ENCODE assay signal across 8 mouse cellular contexts in the genomic region with DNA sequence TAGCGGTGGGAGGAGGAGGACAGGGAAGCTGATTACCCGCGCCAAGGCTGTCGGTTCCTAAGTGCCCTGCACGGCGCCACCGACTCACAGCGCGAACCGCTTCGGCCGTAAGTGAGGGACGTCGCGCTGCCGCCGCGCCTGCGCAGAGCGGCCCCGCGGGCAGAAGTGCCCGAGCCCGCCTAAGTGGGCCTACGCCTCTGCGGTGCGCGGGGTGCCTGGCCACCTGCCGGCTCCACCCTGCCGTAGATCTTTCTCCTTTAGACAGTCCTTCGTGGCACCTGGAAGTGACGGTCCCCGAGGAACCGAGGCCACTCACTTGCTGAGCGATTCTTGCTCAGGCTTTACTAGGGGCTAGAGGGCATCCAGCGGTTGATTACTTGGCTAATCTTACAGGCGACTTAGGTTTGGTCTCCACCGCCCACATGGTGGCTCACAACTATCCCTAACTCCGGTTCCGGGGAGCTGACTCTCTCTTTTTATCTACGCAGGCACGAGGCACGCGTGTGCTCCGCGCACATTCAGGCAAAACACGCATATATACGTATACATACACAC. TPM values are rescaled to one million over a fixed set of nuclear protein-coding genes. Genes with fewer than 3 reads are reported as not detected.
DNase-seq lines count a peak whose midpoint lies in the region; ATAC-seq lines count a peak whose summit lies in the region.

No protein-coding gene starts in this region.

- H3K4me2 ChIP-seq in hindbrain, embryonic 12.5 days (replicated peaks): peak overlapping the region; percentile 81

- WGBS in hindbrain, embryonic 12.5 days: under 1% methylated on average over 39 of the region's 48 CpGs

- no peaks in the 10 kb centered on the region for H3K9me3 ChIP-seq in hindbrain, embryonic 12.5 days (replicated peaks)

- peak overlapping the region; percentile 91 for H3K27ac ChIP-seq in hindbrain, embryonic 12.5 days

- peak; percentile 93 for DNase-seq in NIH3T3 (ENCODE audit: low read depth)
- DNase-seq in cerebellum, postnatal 10 days: peak; percentile 90 to 92
- peak; percentile 82 to 87 for DNase-seq in frontal cortex, postnatal 10 days (ENCODE audit: low spot score in 2 of 2)
- DNase-seq in layer of hippocampus, postnatal 14 days (ENCODE audit: low spot score in 2 of 2): peak; percentile 86 to 89
- DNase-seq in lung, postnatal 10 days: peak; percentile 91
- DNase-seq in ovary, postnatal 14 days (ENCODE audit: low spot score): peak; percentile 81
- peak; percentile 81 for DNase-seq in thymus, postnatal 10 days (ENCODE audit: low spot score in 2 of 2)

- peak overlapping the region; percentile 75 for H3K4me3 ChIP-seq in hindbrain, embryonic 12.5 days

- ATAC-seq in hindbrain, embryonic 12.5 days (ENCODE audit: low FRiP score): peak; percentile 95

- H3K9ac ChIP-seq in hindbrain, embryonic 12.5 days: peak overlapping the region; percentile 75

- H3K27me3 ChIP-seq in hindbrain, embryonic 12.5 days: no peaks in the 10 kb centered on the region

- H3K36me3 ChIP-seq in hindbrain, embryonic 12.5 days: peaks cover 5% of the 10 kb centered on the region; the same call in 1 of the 2 replicates

- peaks cover 14% of the 10 kb centered on the region for H3K4me1 ChIP-seq in hindbrain, embryonic 12.5 days

RNA-seq across cellular contexts. Expression of a gene that starts 7.4 kb away (rescaled TPM):
- 200 and 211 TPM in 2 replicates for polyA plus RNA-seq in hindbrain, embryonic 12.5 days (2016; fragmentation: Nextera tagmentation; extraction: Ambion mirVana)
- total RNA-seq in layer of hippocampus, postnatal 14 days (2021): 10 to 100 TPM; 54.1 to 55.5 TPM

RNA-seq across cellular contexts. Expression of a gene that starts 21.1 kb away (rescaled TPM):
- polyA plus RNA-seq in hindbrain, embryonic 12.5 days (2016; fragmentation: Nextera tagmentation; extraction: Ambion mirVana): 68.5 and 69.2 TPM in 2 replicates
- total RNA-seq in layer of hippocampus, postnatal 14 days (2021): 10 to 100 TPM; 62.0 to 63.5 TPM

RNA-seq across cellular contexts. Expression of a gene that starts 22.4 kb away (rescaled TPM):
- 52.2 and 53.0 TPM in 2 replicates for polyA plus RNA-seq in hindbrain, embryonic 12.5 days (2016; fragmentation: Nextera tagmentation; extraction: Ambion mirVana)
- 10 to 100 TPM; 65.9 to 66.0 TPM for total RNA-seq in layer of hippocampus, postnatal 14 days (2021)

Comparison
In these comparisons a context has a peak if more than half of its experiments do, and no peak if none do; other contexts are left out.
1. Peak in every context shown above with its lines: DNase-seq, ATAC-seq, H3K4me3 ChIP-seq and H3K27ac ChIP-seq.